Mouse (Mus musculus) lung, adult 2 months (tissue): ENCODE measurements around the gene Raet1e. TPM values are rescaled to one million over a fixed set of nuclear protein-coding genes. Genes with fewer than 3 reads are reported as not detected.
"Not testable (repeated sequence)": the region's sequence is repeated elsewhere in the genome, so short reads cannot be mapped to it uniquely, and the experiment has no call there.

Experiments used
- DNase-seq: peaks from one replicate; pipeline ENCODE4 v3.0.0; 2022
- H3K4me1 ChIP-seq: fragments of 200-500 bp; 2 replicates; pipeline ENCODE4 v1.6.1; 2011; ENCODE audit warnings: low read length; ENCODE audit not compliant: control insufficient read depth, insufficient read depth
- H3K4me3 ChIP-seq: fragments of 200-500 bp; replicated peaks from 2 replicates; pipeline ENCODE3; 2011; ENCODE audit warnings: low read depth, mild to moderate bottlenecking, control low read depth, low read length; ENCODE audit errors: extremely low read depth
- CTCF ChIP-seq: fragments of 200-500 bp; IDR thresholded peaks from 2 replicates; pipeline ENCODE4 v1.5.1; 2011; ENCODE audit warnings: mild to moderate bottlenecking, low read length, control low read depth; ENCODE audit not compliant: insufficient read depth
- WGBS: fragments of 180-500 bp; shearing (Covaris S2); methylation state at CpG from one replicate; pipeline ENCODE4 v1.1.7; 2018; 5-methylcytosine and 5-hydroxymethylcytosine counted together
- polyA plus RNA-seq: library from polyadenylated mRNA; depleted of rRNA; stranded (reverse); fragments of >200 nt; gene quantifications from 2 replicates; pipeline ENCODE4 v1.2.3, GENCODE M21; 2012; rRNA removed

The Raet1e gene
- polyA plus RNA-seq, 1 experiment, result 1.0 TPM

DNA sequence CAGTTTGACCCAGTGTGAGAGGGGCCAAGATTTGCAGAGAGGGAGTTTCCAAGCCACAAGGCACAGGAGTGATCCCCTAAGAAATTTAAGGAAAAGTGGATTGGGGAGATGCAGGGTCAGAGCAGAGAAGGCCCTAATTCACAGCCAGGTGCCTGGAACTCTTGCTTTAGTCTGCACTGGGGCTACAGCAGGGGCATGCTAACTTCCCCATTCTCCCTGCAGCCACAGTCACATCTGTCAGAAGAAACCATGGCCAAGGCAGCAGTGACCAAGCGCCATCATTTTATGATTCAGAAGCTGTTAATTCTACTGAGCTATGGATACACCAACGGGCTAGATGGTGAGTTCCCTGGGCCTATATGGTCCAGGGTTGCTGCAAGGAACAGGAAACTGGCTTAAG, 204.1 kb downstream of the Raet1e start:
- H3K4me1 ChIP-seq, H3K4me3 ChIP-seq, DNase-seq: not testable (repeated sequence)
- WGBS, result 80% methylated on average over 2 of the region's 2 CpGs

DNA sequence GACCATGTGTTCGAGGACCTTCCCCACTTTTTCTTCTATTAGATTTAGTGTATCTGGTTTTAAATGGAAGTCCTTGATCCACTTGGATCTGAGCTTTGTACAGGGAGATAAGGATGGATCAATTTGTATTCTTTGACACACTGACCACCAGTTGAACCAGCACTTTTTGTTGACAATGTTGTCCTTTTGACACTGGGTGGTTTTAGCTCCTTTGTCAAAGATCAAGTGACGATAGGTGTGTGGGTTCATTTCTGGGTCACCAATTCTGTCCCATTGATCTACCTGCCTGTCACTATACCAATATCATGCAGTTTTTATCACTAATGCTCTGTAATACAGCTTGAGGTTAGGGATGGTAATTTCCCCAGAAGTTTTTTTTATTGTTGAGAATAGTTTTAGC, 206.5 kb downstream of the Raet1e start:
- H3K4me3 ChIP-seq, H3K4me1 ChIP-seq, DNase-seq: not testable (repeated sequence)
- WGBS, result 65% methylated on average over 2 of the region's 2 CpGs

DNA sequence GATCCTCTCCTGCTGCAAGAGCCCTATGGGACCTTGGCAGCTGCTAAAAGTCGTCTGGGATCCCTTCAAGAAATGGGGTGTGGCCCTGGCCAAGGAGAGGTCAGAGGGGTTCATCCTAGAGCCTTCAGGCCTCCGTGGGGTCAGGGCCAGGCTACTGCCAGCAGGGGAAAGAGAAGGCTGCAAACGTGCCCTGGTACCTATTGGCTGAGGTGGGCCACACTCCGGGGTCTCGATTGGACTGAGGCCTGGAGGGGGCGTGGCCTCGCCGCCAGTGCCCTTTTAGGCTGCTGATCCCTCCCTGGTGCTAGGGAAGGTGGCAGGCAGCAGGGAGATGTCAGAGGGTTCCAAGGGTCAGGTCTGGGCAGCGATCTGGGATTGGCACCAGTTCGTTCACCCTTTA, 222.9 kb downstream of the Raet1e start:
- H3K4me3 ChIP-seq, H3K4me1 ChIP-seq, DNase-seq: not testable (repeated sequence)
- WGBS, result 24% methylated on average over 9 of the region's 10 CpGs

DNA sequence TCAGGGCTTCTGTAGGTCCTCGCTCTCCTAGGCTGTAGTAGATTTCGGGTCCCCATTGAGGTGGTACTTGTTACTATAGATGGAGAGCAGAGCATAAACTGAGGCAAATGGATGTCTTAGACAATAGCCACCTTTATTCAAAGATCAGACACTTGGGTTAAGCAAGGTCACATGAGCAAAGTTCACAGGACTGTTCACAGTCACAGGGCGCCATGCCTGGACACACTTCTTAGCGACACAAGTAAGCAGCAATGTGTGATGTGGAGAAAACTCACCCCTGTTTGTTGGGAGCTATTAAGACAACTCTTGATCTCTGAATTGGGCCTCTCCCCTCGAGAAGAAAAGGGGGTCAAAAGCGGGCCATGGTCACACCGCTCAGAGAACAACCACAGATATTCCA, 231.8 kb downstream of the Raet1e start:
- not testable (repeated sequence) for DNase-seq, H3K4me1 ChIP-seq, H3K4me3 ChIP-seq
- 90% methylated on average over 7 of the region's 7 CpGs for WGBS

DNA sequence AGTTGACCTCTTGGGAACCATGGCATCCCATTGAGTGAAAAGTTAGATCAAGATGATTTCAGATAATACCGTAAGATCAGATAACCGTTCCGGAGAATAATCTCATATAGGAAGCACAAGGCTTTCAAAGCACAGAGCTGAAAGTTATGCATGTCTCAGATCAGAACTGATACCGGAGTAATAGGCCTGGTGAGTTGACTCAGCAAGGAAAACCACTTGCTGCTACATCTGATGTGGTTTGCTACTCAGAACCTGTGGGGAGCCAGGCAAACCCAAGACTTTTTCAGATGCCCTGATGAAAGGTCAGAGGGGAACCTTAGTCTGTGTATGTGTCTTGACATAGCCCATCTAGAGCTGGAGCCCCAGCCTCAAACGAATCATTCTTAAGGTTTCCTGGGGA, 233.2 kb downstream of the Raet1e start:
- not testable (repeated sequence) for H3K4me3 ChIP-seq, DNase-seq, H3K4me1 ChIP-seq
- 88% methylated on average over 4 of the region's 5 CpGs for WGBS

DNA sequence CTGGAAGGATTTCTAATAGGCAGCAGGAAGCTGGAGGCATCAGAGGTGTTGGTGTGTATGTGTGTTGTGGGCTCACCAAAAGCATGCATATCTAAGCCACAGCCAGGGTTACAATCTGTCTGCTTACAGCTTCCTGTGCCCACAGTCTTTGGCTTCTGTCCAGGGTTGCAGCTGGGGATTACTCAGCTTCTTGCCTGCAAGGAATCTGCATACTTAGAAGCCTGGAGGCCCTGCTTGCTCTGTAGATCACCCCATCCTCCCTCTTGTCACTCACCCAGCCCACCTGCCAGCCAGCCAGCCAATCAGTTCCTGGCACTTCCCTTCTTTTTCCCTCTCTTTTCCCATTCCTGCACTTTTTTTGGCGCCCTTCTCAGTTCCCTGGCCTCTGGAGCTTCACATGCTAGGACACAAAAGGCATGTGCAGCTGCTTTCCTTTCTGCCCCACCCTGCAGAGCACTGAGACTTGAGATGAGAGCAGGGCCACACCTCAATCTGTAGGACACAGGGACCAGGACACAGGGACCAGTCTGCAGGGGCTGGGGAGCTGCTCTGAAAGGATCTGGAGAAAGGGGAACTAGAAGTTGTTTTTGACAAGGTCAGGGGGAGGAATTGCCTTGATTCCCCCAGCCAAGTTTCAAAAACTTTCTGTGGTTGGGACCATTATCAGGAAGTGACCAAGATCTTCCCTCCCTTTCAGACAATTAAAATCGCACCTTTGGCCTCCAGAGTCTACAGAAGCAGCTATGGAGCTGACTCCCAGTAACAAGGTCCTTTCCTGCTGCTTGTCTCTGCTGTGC, 234.9 kb downstream of the Raet1e start:
- not testable (repeated sequence) for H3K4me3 ChIP-seq, H3K4me1 ChIP-seq, DNase-seq
- no CpG with 5 or more reads among the region's 2 CpGs for WGBS

DNA sequence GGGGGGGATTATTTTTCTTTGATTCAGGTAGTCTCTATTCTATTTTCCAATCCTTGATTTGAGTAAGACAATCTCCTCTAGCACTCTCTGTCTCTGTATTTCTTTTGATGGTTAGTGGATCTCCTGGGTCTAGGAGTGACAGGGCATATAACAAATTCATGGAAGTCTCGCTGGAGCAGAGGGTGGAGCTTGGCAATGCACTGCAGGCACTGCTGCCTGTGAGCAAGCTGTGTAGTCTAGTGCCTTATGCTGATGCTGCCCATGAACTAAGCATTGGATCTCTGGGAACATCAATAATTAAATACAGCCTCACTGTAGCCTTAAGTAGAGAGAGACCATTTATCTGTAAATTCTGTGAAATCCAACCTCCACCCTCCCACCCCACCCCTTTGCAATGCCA, 238.3 kb downstream of the Raet1e start:
- not testable (repeated sequence) for H3K4me3 ChIP-seq, DNase-seq, H3K4me1 ChIP-seq
- WGBS, result 20% methylated on average over 1 of the region's 1 CpGs

DNA sequence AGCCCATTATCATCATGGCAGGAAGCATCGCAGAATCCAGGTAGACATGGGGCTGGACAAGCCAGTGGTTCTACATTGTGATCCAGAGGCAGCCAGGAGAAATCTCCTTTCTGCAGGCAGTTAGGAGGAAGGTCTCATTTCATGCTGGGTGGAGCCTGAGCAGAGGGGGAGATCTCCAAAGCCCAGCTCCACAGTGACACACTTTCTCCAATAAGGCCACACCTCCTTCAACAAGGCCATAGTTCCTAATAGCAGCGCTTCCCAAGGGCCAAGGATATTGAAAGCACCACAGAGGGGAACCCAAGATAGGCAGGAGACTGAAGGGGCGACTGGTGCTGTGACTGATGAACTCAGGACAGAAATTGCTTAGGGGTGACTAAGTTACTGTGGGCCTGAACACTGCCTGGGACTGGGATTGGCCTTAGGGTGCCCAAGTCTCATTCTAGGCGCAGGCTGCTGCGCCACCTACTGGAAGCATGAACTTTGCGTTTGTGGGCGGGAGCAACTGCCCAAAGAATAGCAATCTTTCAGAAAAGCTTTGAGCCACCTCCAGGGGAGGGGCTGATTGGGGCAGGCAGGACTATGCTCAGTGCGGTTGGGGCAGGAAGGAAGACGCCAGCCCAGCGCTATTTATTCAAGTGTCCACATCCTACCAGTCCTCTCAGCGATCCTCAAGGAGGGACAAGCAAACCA, 244.0 kb downstream of the Raet1e start:
- not testable (repeated sequence) for H3K4me1 ChIP-seq, H3K4me3 ChIP-seq
- 4% methylated on average over 9 of the region's 11 CpGs for WGBS
- DNase-seq, result peak; percentile 25
- TF ChIP-seq CTCF, result peak; percentile 61

DNA sequence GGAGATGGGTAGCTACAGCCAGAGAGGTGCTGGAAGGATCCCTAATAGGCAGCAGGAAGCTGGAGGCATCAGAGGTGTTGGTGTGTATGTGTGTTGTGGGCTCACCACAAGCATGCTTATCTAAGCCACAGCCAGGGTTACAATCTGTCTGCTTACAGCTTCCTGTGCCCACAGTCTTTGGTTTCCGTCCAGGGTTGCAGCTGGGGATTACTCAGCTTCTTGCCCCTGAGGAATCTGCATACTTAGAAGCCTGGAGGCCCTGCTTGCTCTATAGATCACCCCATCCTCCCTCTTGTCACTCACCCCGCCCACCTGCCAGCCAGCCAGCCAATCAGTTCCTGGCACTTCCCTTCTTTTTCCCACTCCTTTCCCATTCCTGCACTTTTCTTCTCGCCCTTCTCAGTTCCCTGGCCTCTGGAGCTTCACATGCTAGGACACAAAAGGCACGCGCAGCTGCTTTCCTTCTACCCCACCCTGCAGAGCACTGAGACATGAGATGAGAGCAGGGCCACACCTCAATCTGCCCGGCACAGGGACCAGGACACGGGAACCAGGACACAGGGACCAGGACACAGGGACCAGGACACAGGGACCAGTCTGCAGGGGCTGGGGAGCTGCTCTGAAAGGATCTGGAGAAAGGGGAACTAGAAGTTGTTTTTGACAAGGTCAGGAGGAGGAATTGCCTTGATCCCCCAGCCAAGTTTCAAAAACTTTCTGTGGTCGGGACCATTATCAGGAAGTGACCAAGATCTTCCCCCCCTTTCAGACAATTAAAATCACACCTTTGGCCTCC, 255.5 kb downstream of the Raet1e start:
- DNase-seq, H3K4me1 ChIP-seq, H3K4me3 ChIP-seq: not testable (repeated sequence)
- WGBS, result 8% methylated on average over 1 of the region's 8 CpGs

Other genes with a start within 250 kb of the Raet1e start
- not detected in 2 replicates for gene 4930444G20Rik, start 90.5 kb upstream of the Raet1e start, polyA plus RNA-seq
- gene E030030I06Rik, start 9.3 kb upstream of the Raet1e start, polyA plus RNA-seq, result 2.2 and 4.2 TPM in 2 replicates
- not detected in 2 replicates for gene H60b, start within 50 bp of the Raet1e start, polyA plus RNA-seq
- gene Raet1d, start 202.0 kb downstream of the Raet1e start, polyA plus RNA-seq, result not detected in 2 replicates